Mouse (Mus musculus) brain, embryonic 14.5 days (tissue): ENCODE measurements at regions not wholly inside any gene's neighbourhood (a gene's known extent, or its start where the extent isn't known, plus 50 kb on each side); places are given as distances from the start of the nearest gene placed in this dataset.

Source experiments
- CTCF ChIP-seq: fragments of 200-500 bp; IDR thresholded peaks from 2 replicates; pipeline ENCODE4 v1.5.1; 2012; ENCODE audit warnings: inconsistent platforms, mild to moderate bottlenecking, moderate library complexity, borderline replicate concordance; ENCODE audit not compliant: insufficient read depth, insufficient read length; ENCODE audit errors: extremely low read depth
- POLR2A ChIP-seq: fragments of 200-500 bp; IDR thresholded peaks from 2 replicates; pipeline ENCODE4 v1.6.1; 2012; ENCODE audit warnings: mild to moderate bottlenecking, inconsistent platforms, borderline replicate concordance; ENCODE audit not compliant: poor library complexity, insufficient read depth, insufficient read length, severe bottlenecking; ENCODE audit errors: extremely low read depth

DNA sequence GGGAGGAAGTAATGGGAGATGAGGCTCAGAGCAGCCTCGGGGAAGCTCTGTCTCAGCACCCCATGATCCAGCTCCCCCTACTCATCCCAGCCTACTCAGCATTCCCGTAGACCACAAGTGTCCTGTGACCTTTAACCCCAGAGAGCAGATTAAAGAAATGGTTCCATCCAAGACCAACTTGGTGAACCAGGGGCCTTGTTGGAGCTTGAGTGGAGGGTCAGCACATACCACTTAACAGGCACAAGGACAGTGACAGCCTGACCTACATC lies 116.9 kb upstream of the Pmepa1 start:
- TF ChIP-seq CTCF (no peak), POLR2A (no peak)
